Mouse (Mus musculus) cerebellum, adult 2 months (tissue): ENCODE data around the gene Fthl17a.

Experiments
- CTCF ChIP-seq: fragments of 200-500 bp; IDR thresholded peaks from 2 replicates; pipeline ENCODE4 v1.5.1; 2011; ENCODE audit warnings: low read depth, mild to moderate bottlenecking, control low read depth, low read length, moderate library complexity, borderline replicate concordance; ENCODE audit not compliant: insufficient read depth
- POLR2A ChIP-seq: fragments of 200-500 bp; IDR thresholded peaks from 2 replicates; pipeline ENCODE4 v1.6.1; 2011; ENCODE audit warnings: low read length, control low read depth, borderline replicate concordance; ENCODE audit not compliant: insufficient read depth

- TF ChIP-seq POLR2A: no peak
- TF ChIP-seq CTCF: no peak
Measured at GRCm38 (mm10) chrX:85249379-85249778, at the start of gene Fthl17a.
